Mouse (Mus musculus) E14TG2a.4 (cell line): Measurements from ENCODE around the gene Gm5416.

ENCODE experiments used
- CTCF ChIP-seq: conservative IDR thresholded peaks from 2 replicates; pipeline ENCODE4 v1.5.1; 2014; ENCODE audit warnings: low read length
- NANOG ChIP-seq: IDR thresholded peaks from 2 replicates; pipeline ENCODE4 v1.6.1; 2014; ENCODE audit warnings: borderline replicate concordance, low read length, mixed read lengths

DNA sequence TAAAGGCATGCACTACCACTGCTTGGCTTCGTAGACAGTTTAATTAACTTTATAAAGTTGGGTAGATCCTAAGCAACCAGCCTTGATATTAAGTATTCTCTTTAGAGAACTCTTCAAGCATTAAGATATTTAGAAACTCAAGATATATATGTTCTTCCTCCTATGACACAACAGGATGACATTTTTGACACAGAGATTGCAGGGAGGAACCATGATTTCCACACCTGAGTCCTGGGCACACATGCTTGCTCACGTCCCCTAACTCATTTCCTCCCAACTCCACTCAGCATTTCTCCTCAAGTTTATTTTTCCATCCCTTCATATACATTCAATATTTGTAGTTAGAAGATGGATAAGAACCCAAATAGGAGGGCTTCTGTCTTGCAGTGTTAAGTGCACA lies 30.3 kb upstream of the Gm5416 start:
- TF ChIP-seq NANOG (no peak), CTCF (no peak)
